Mouse (Mus musculus): ENCODE data around the gene Togaram1.

Gene Togaram1

DNA sequence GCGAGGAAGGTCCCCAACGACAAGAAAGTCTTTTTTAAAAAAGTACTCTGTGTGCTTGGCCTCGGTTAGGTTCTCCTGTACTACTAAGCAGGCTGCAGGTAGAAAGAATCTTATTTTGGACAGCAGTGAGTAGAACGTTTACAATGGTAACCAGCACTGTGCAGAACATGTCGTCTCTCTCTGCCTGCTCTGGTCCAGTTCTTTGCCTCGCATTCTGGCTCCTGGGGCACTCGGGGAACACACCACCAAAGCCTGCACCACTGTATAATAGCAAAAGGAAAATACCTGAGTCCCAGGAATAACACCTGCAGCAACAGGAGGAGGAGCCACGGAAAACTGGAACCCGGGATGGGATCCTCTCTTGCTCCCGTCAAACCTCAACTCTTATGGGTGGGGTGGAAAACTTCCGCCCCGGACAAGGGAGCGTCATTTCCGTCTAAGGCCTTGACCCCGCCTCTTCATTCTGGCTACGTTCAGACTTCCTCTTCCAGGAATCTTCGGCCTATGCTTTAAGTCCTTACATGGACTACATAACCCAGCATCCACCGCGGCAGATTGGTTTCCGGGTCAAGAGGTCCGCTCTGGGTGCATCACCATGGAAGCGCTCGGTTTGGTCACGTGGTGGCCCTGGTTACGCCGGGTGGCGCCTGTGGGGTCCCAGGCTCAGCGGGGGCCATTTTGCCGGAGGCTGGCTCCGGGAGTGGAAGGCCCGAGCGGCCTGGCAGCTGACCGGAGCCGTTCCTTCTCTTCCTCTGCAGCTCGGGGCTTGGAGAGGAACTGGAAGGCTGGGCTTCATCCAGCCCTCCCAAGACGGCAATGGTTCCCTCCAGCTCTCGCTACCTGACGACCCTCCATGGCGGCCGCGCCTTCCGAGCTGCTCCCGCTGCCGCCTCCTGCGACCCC lies at the start of gene Togaram1, which contains the start of gene Klhl28:
Gene Togaram1 (plus strand): TSS at position 681 of the 903 bp plus-strand sequence.
Gene Klhl28 (minus strand): TSS at position 411 of the 903 bp plus-strand sequence.
- DNase-seq (ENCODE audit: extremely low spot score, low spot score), result peak; percentile 99

DNA sequence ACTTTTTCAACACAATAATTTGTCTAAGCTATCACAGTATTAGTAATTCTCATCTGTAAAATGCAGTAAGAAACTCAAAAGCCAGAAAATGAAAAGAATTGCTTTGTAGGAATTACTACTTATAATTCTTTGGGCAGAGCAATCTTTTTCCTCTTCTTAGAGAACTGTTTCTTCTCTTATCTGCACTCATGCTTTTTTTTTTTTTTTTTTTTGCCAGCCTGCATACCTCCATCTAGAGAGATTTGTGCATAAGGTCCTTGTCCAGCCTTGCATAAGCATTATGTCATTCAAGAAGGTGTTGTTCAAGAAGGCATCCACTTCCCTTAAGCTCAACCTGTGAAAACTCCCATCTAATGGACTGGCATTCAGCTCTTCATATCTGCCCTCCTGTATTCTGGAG lies 48.9 kb upstream of the Togaram1 start:
- no peak for DNase-seq (ENCODE audit: extremely low spot score, low spot score)

- peak; percentile 93 for DNase-seq (ENCODE audit: extremely low spot score, low spot score)
These were observed 47.8 kb upstream of the Togaram1 start, which contains the start of gene Gm527 for GRCm38 (mm10) chr12:64917578-64918471. Gene Gm527, plus strand, starts transcription at chr12:64917906.

- DNase-seq (ENCODE audit: extremely low spot score, low spot score), result no peak
These were observed 28.1 kb upstream of the Togaram1 start for GRCm38 (mm10) chr12:64937493-64937892.

- no peak for DNase-seq (ENCODE audit: extremely low spot score, low spot score)
These were observed 1.0 kb upstream of the Togaram1 start for GRCm38 (mm10) chr12:64964560-64964959.

- no peak for DNase-seq (ENCODE audit: extremely low spot score, low spot score)
These were observed 562 bp downstream of the Togaram1 start for GRCm38 (mm10) chr12:64966101-64966631.

- DNase-seq (ENCODE audit: extremely low spot score, low spot score), result peak; percentile 13
These were observed 1.2 kb downstream of the Togaram1 start for GRCm38 (mm10) chr12:64966652-64967435.

DNA sequence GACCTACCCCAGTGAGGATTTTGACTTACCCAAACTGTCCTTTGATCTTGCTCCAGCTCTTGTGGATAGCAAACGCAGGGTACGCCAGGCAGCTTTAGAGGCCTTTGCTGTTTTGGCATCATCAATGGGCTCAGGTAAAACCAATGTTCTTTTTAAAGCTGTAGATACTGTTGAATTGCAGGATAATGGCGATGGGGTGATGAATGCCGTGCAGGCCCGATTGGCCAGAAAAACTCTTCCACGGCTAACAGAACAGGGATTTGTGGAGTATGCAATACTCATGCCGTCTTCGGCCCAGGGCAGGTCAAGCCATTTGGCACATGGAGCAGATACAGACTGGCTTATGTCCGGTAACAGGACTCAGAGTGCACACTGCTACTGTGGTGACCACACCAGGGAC lies 1.9 kb downstream of the Togaram1 start:
- peak; percentile 29 for DNase-seq (ENCODE audit: extremely low spot score, low spot score)

DNA sequence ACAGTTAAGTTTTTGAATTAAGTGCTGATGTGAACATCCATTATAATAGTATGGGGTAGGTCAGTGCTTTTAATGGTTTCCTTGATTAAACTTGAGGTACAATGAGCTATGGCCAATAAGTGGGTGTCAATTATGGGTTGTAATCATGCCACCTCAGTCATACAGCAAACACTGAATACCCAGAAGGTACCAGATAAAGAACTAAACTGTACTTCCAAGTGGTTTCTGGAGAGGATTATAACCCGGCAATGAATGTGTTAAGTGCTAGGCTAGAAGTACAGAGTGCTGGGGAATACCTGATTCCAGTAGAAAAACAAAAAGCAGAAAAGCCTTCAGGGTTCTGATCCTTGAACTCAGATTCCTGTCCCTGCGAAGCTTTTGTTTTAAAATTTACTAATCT lies 2.5 kb downstream of the Togaram1 start:
- no peak for DNase-seq (ENCODE audit: extremely low spot score, low spot score)

- DNase-seq (ENCODE audit: extremely low spot score, low spot score), result no peak
These were observed 5.8 kb downstream of the Togaram1 start for GRCm38 (mm10) chr12:64971399-64971798.

DNA sequence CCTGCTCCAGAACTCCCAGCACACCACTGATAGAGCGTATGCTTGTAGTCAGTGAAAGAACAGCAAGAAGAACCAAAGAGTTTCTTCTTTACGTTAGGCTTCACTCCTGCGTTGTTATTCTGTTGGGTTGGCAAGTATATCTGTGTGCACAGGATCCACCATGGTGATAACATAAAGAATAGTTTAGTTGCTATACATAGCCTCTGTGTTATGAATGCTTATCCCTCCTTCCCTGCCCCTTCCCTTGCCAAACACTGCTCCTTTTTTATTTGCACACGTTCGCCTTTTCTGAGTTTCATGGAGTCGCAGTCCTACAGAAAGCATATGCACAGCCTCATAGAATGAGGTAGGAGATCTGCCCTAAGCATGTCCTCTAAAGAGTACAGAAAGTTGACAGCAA lies 6.5 kb downstream of the Togaram1 start:
- no peak for DNase-seq (ENCODE audit: extremely low spot score, low spot score)

DNA sequence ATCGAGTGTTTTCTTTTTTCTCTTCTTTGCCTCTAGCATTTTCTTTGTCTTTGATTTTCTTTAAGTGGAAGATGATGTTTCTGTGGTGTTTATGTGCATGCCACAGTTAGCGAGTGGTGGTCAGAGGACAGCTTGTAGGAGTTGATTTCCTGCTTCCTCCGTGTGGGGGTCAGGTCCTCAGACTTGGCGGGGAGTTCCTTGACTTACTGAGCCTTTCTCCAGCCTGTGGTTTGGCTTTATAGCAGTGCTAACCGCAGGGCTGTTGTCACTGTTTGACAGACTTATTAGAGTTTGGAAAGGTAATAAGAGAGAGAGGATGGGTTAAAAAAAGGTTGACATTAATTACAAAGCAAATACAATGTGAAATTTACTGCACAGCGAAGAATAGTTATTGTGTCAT lies 10.0 kb downstream of the Togaram1 start:
- no peak for DNase-seq (ENCODE audit: extremely low spot score, low spot score)

- DNase-seq (ENCODE audit: extremely low spot score, low spot score), result no peak
These were observed 10.6 kb downstream of the Togaram1 start for GRCm38 (mm10) chr12:64976191-64976590.

DNA sequence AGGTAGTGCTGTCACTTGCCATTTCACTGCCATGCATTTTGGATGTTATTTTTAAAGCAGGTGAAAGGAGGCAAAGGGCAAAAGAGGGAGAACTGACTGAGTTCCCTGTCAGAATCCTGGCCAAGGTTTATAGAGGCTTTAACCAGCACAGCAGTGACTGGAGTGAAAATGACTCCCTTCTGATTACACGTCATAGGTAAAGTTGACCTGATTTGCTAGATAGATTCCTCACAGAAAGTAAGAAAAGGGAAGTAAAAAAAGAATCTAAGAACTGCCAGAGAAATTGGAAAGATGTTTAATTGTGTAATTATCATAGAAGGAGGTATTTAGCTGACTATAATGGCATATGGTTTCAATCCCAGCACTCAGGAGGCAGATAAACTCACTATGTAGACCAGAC lies 11.9 kb downstream of the Togaram1 start:
- DNase-seq (ENCODE audit: extremely low spot score, low spot score), result no peak

DNA sequence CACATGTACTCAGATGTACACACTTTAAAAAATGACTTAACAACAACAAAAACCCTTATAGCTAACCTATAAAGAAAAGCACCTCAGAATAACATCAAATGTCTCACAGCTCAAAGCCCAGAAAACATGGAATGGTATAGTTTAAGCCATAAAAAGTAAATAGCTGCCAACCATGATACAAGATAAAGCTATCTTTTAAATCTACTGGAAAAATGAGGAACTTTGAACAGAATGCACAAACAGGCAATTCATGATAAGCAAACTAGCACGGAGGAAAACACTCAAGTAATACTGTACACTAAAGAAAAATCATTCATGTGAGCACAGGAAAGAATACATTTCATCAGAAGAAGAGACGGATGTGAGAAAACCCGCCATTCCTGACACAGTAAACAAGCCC lies 42.1 kb downstream of the Togaram1 start:
- DNase-seq (ENCODE audit: extremely low spot score, low spot score), result no peak

GRCm38 (mm10) chr12:65022842-65023241 lies 57.2 kb downstream of the Togaram1 start:
- DNase-seq (ENCODE audit: extremely low spot score, low spot score), result no peak

DNA sequence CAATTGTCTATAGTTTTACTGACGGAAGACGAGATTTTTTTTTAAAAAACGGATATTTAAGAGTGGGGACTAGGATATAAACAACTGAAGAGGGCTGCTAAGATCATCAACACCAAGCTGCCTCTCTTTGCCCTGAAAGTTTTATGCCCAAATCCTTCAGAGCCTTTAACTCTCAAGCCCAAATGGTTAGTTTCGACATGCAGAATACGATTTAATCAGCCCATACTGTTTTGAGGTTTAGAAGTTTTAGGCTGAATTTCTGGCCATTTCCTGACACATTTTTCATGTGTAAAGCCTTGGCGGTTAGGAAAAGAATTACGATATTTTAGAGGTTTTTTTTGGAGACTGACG lies 70.2 kb downstream of the Togaram1 start:
- DNase-seq (ENCODE audit: extremely low spot score, low spot score), result no peak

DNA sequence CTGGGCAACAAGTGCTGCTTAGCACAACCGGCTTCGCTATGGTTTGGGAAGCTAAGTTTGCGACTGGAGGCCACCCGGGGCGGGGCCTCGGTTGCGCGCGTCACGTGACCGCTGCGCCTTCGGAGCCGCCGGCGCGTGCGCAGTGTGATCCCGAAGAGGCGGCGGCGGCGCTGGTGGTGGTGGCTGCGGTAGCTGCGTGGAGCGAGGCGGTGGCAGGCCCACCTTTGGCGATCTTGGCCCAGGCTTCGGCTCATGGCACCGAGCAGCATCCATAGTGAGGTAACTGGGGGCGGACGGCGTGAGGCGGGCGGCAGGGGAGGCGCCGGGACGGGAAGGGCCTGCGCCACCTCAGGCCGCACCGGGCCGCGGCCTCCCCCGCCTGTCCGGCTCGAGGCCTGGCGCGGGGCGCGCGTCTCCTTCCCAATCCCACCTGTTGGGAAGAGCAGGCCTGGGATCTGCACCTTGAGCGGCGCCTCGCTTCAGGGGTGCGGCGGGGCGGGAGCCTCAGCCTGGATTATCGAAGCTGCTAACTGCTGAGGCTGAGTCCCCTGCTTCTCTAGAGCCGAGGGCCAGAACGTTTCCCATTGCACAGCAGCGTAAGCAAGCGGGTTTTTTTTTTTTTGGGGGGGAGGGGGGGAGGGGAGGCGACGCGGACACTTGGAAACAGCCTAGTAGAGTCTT lies 70.7 kb downstream of the Togaram1 start, which contains the start of gene Prpf39:
Gene Prpf39 (plus strand): TSS at position 144 of the 681 bp plus-strand sequence.
- DNase-seq (ENCODE audit: extremely low spot score, low spot score), result peak; percentile 87

DNA sequence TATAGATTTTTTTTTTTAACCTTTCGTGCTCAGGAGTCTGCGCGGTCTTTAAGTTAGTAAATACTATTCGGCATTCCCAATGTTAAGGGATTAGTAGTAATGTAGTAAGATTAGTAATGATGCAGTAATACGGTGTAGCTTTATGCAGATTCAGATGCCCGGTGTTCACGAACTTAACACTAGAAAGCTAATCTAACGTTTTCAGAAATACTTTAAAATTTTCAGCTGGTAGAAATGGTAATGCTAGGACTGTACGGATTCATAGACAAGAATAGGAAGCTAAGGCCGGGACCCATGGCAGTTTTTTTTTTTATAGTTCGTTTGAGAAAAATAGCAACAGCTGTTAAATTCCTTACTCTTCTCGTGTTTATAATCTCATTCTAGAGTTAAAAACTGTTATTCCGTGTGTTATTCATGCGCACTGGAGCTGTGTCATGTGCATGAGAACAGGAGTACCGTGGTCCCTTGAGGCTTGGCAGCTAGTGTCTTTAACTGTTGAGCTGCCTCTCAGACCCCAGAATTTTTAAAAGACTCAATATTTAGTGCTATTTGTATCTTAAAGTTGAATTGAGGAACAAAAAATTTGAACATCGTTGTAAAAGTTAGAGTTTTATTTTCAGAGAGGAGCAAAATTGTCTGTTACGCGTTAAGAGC lies 71.4 kb downstream of the Togaram1 start:
- no peak for DNase-seq (ENCODE audit: extremely low spot score, low spot score)

- no peak for DNase-seq (ENCODE audit: extremely low spot score, low spot score)
These were observed 71.9 kb downstream of the Togaram1 start for GRCm38 (mm10) chr12:65037546-65037937.

All from neural tube, embryonic 10.5 days (tissue).